Mouse (Mus musculus) forebrain, embryonic 15.5 days (tissue): ENCODE data around the gene Pex11g. TPM values are rescaled to one million over a fixed set of nuclear protein-coding genes. Genes with fewer than 3 reads are reported as not detected.
A peak's percentile ranks its signal among the peaks of the same experiment; 100 is the strongest.

ENCODE experiments used
- ATAC-seq: fragments of 200-750 bp; cut with Nextera tagmentation; replicated peaks from 2 replicates; pipeline ENCODE4 v1.8.0; 2017; ENCODE audit warnings: mild to moderate bottlenecking, moderate TSS enrichment, moderate library complexity
- H3K27ac ChIP-seq: fragments of 300-500 bp; sonication (generic); replicated peaks from 2 replicates; pipeline ENCODE4 v1.5.1; 2015; ENCODE audit warnings: mild to moderate bottlenecking, inconsistent platforms
- H3K27me3 ChIP-seq: fragments of 300-500 bp; sonication (generic); 2 replicates; pipeline ENCODE4 v1.6.1; 2015; ENCODE audit warnings: inconsistent platforms
- H3K36me3 ChIP-seq: fragments of 300-500 bp; sonication (generic); 2 replicates; pipeline ENCODE4 v1.6.1; 2015; ENCODE audit warnings: mild to moderate bottlenecking, inconsistent platforms
- H3K4me1 ChIP-seq: fragments of 300-500 bp; sonication (generic); 2 replicates; pipeline ENCODE4 v1.6.1; 2015; ENCODE audit warnings: inconsistent platforms
- H3K4me2 ChIP-seq: fragments of 300-500 bp; sonication (generic); replicated peaks from 2 replicates; pipeline ENCODE4 v1.6.1; 2015; ENCODE audit warnings: mild to moderate bottlenecking, inconsistent platforms
- H3K4me3 ChIP-seq: fragments of 300-500 bp; sonication (generic); 2 replicates; pipeline ENCODE4 v1.5.1; 2015; ENCODE audit warnings: mild to moderate bottlenecking, inconsistent platforms
- H3K9ac ChIP-seq: fragments of 300-500 bp; sonication (generic); replicated peaks from 2 replicates; pipeline ENCODE4 v1.6.1; 2015; ENCODE audit warnings: mild to moderate bottlenecking, inconsistent platforms
- H3K9me3 ChIP-seq: fragments of 300-500 bp; sonication (generic); 2 replicates; pipeline ENCODE4 v1.6.1; 2016; ENCODE audit warnings: inconsistent platforms
- WGBS: fragments of 180-500 bp; shearing (Covaris S2); methylation state at CpG from one replicate; pipeline ENCODE4 v1.1.7; 2015; ENCODE audit warnings: mixed read lengths; 5-methylcytosine and 5-hydroxymethylcytosine counted together
- polyA plus RNA-seq: library from polyadenylated mRNA; unstranded; fragments of >200 nt; fragmentation: Nextera tagmentation; extraction: Ambion mirVana; gene quantifications from 2 replicates; pipeline ENCODE4 v1.2.1, GENCODE M21; 2015

Pex11g gene
- polyA plus RNA-seq, 1 experiment from 2014 or later: 3.3 TPM

- Histone ChIP-seq H3K4me1 (0 out of 2 replicates have a peak, but pooled peaks cover 3% of the 10 kb centered on the region), H3K9ac (no peak within 1 kb of the TSS), H3K27me3 (no peaks in the 10 kb centered on the region), H3K4me2 (no peak within 1 kb of the TSS), H3K4me3 (no peak within 1 kb of the TSS), H3K27ac (no peak within 1 kb of the TSS), H3K9me3 (no peaks in the 10 kb centered on the region), H3K36me3 (no peaks in the 10 kb centered on the region)
- no peak for ATAC-seq
These were observed 3.1 kb upstream of the Pex11g start, which contains the start of gene Tex45 for GRCm38 (mm10) chr8:3470562-3470961. Tex45 (plus strand) TSS chr8:3470862.

GRCm38 (mm10) chr8:3468838-3469237 is 1.4 kb upstream of the Pex11g start:
- Histone ChIP-seq H3K9me3 (no peaks in the 10 kb centered on the region), H3K9ac (no peak overlapping the region), H3K27me3 (no peaks in the 10 kb centered on the region), H3K36me3 (no peaks in the 10 kb centered on the region), H3K4me1 (0 out of 2 replicates have a peak, but pooled peaks cover 3% of the 10 kb centered on the region), H3K4me2 (no peak overlapping the region), H3K27ac (no peak overlapping the region), H3K4me3 (no peak overlapping the region)
- no peak for ATAC-seq
- 90% methylated on average over 1 of the region's 1 CpGs for WGBS

- Histone ChIP-seq H3K36me3 (no peaks in the 10 kb centered on the region), H3K9ac (peak overlapping the region; percentile 42), H3K4me3 (peak overlapping the region; percentile 44), H3K4me2 (peak overlapping the region; percentile 58), H3K4me1 (0 out of 2 replicates have a peak, but pooled peaks cover 3% of the 10 kb centered on the region), H3K27ac (peak overlapping the region; percentile 61), H3K27me3 (no peaks in the 10 kb centered on the region), H3K9me3 (no peaks in the 10 kb centered on the region)
- WGBS: 49% methylated on average over 9 of the region's 9 CpGs
- ATAC-seq: peak; percentile 14
These were observed 536 bp upstream of the Pex11g start for GRCm38 (mm10) chr8:3467886-3468545.

GRCm38 (mm10) chr8:3464309-3464708 is 3.2 kb downstream of the Pex11g start:
- no peaks in the 10 kb centered on the region for H3K36me3 ChIP-seq
- WGBS: 53% methylated on average over 5 of the region's 5 CpGs
- no peak overlapping the region for H3K27ac ChIP-seq
- no peaks in the 10 kb centered on the region for H3K27me3 ChIP-seq
- no peak overlapping the region for H3K4me2 ChIP-seq
- H3K9ac ChIP-seq: no peak overlapping the region
- no peak for ATAC-seq
- 0 out of 2 replicates have a peak, but pooled peaks cover 3% of the 10 kb centered on the region for H3K4me1 ChIP-seq
- no peaks in the 10 kb centered on the region for H3K9me3 ChIP-seq
- H3K4me3 ChIP-seq: no peak overlapping the region

GRCm38 (mm10) chr8:3463248-3463647 is 4.2 kb downstream of the Pex11g start:
- Histone ChIP-seq H3K4me1 (0 out of 2 replicates have a peak, but pooled peaks cover 3% of the 10 kb centered on the region), H3K36me3 (no peaks in the 10 kb centered on the region), H3K9me3 (no peaks in the 10 kb centered on the region), H3K4me3 (no peak overlapping the region), H3K27ac (no peak overlapping the region), H3K27me3 (no peaks in the 10 kb centered on the region), H3K4me2 (no peak overlapping the region), H3K9ac (no peak overlapping the region)
- no peak for ATAC-seq
- 93% methylated on average over 2 of the region's 2 CpGs for WGBS

GRCm38 (mm10) chr8:3451992-3452391 is 15.5 kb downstream of the Pex11g start:
- no peak overlapping the region for H3K4me2 ChIP-seq
- ATAC-seq: no peak
- H3K36me3 ChIP-seq: peaks cover 75% of the 10 kb centered on the region

GRCm38 (mm10) chr8:3450670-3451069 is 16.8 kb downstream of the Pex11g start:
- 0 out of 2 replicates have a peak, but pooled peaks have one; percentile 35 for ATAC-seq

More at GRCm38 (mm10) chr8:3451992-3452391, 15.5 kb downstream of the Pex11g start:
- 95% methylated on average over 25 of the region's 25 CpGs for WGBS
- Histone ChIP-seq H3K27ac (no peak overlapping the region), H3K9me3 (no peaks in the 10 kb centered on the region), H3K4me1 (no peaks in the 10 kb centered on the region), H3K9ac (no peak overlapping the region), H3K4me3 (no peak overlapping the region), H3K27me3 (no peaks in the 10 kb centered on the region)

GRCm38 (mm10) chr8:3449226-3449625 is 18.3 kb downstream of the Pex11g start:
- no peaks in the 10 kb centered on the region for H3K4me1 ChIP-seq
- H3K4me2 ChIP-seq: no peak overlapping the region
- ATAC-seq: no peak
- H3K4me3 ChIP-seq: no peak overlapping the region
- H3K27ac ChIP-seq: no peak overlapping the region
- H3K27me3 ChIP-seq: no peaks in the 10 kb centered on the region
- H3K9me3 ChIP-seq: no peaks in the 10 kb centered on the region
- WGBS: 88% methylated on average over 2 of the region's 2 CpGs
- H3K36me3 ChIP-seq: peaks cover 60% of the 10 kb centered on the region
- no peak overlapping the region for H3K9ac ChIP-seq

More at GRCm38 (mm10) chr8:3450670-3451069, 16.8 kb downstream of the Pex11g start:
- no peak overlapping the region for H3K9ac ChIP-seq
- no peaks in the 10 kb centered on the region for H3K27me3 ChIP-seq
- H3K4me3 ChIP-seq: no peak overlapping the region
- WGBS: 27% methylated on average over 5 of the region's 5 CpGs
- H3K9me3 ChIP-seq: no peaks in the 10 kb centered on the region
- H3K27ac ChIP-seq: no peak overlapping the region
- H3K4me1 ChIP-seq: no peaks in the 10 kb centered on the region
- H3K4me2 ChIP-seq: no peak overlapping the region
- H3K36me3 ChIP-seq: peaks cover 71% of the 10 kb centered on the region

- Histone ChIP-seq H3K4me2 (no peak overlapping the region), H3K9ac (no peak overlapping the region), H3K9me3 (no peaks in the 10 kb centered on the region), H3K4me3 (no peak overlapping the region), H3K4me1 (no peaks in the 10 kb centered on the region), H3K27me3 (no peaks in the 10 kb centered on the region), H3K36me3 (peaks cover 69% of the 10 kb centered on the region), H3K27ac (no peak overlapping the region)
- 78% methylated on average over 12 of the region's 12 CpGs for WGBS
- no peak for ATAC-seq
These were observed 28.0 kb downstream of the Pex11g start for GRCm38 (mm10) chr8:3439510-3439909.

- Histone ChIP-seq H3K9ac (no peak overlapping the region), H3K4me2 (no peak overlapping the region), H3K27ac (no peak overlapping the region), H3K4me3 (no peak overlapping the region), H3K36me3 (peaks cover 80% of the 10 kb centered on the region), H3K27me3 (no peaks in the 10 kb centered on the region), H3K4me1 (no peaks in the 10 kb centered on the region), H3K9me3 (no peaks in the 10 kb centered on the region)
- ATAC-seq: no peak
- WGBS: 89% methylated on average over 5 of the region's 6 CpGs
These were observed 31.0 kb downstream of the Pex11g start for GRCm38 (mm10) chr8:3436492-3436891.

GRCm38 (mm10) chr8:3431113-3431512 is 36.4 kb downstream of the Pex11g start:
- Histone ChIP-seq H3K4me2 (no peak overlapping the region), H3K4me3 (no peak overlapping the region), H3K9ac (no peak overlapping the region), H3K9me3 (no peaks in the 10 kb centered on the region), H3K27ac (no peak overlapping the region), H3K4me1 (no peaks in the 10 kb centered on the region), H3K36me3 (peaks cover 43% of the 10 kb centered on the region), H3K27me3 (no peaks in the 10 kb centered on the region)
- no peak for ATAC-seq
- 80% methylated on average over 3 of the region's 3 CpGs for WGBS

- H3K4me1 ChIP-seq: no peaks in the 10 kb centered on the region
- no peak overlapping the region for H3K9ac ChIP-seq
- H3K4me2 ChIP-seq: no peak overlapping the region
- ATAC-seq: no peak
- H3K9me3 ChIP-seq: no peaks in the 10 kb centered on the region
- H3K27me3 ChIP-seq: no peaks in the 10 kb centered on the region
- H3K36me3 ChIP-seq: peaks cover 31% of the 10 kb centered on the region
- H3K27ac ChIP-seq: no peak overlapping the region
- no peak overlapping the region for H3K4me3 ChIP-seq
- WGBS: 83% methylated on average over 2 of the region's 2 CpGs
These were observed 37.5 kb downstream of the Pex11g start for GRCm38 (mm10) chr8:3429966-3430365.

- no peak for ATAC-seq
These were observed 39.1 kb downstream of the Pex11g start for GRCm38 (mm10) chr8:3428426-3428825.

More at GRCm38 (mm10) chr8:3428426-3428825, 39.1 kb downstream of the Pex11g start:
- no peaks in the 10 kb centered on the region for H3K4me1 ChIP-seq
- H3K27me3 ChIP-seq: no peaks in the 10 kb centered on the region
- H3K36me3 ChIP-seq: peaks cover 22% of the 10 kb centered on the region
- no peak overlapping the region for H3K9ac ChIP-seq
- H3K4me3 ChIP-seq: no peak overlapping the region
- 88% methylated on average over 2 of the region's 2 CpGs for WGBS
- no peak overlapping the region for H3K27ac ChIP-seq
- no peaks in the 10 kb centered on the region for H3K9me3 ChIP-seq
- H3K4me2 ChIP-seq: no peak overlapping the region
